In the genomic region with DNA sequence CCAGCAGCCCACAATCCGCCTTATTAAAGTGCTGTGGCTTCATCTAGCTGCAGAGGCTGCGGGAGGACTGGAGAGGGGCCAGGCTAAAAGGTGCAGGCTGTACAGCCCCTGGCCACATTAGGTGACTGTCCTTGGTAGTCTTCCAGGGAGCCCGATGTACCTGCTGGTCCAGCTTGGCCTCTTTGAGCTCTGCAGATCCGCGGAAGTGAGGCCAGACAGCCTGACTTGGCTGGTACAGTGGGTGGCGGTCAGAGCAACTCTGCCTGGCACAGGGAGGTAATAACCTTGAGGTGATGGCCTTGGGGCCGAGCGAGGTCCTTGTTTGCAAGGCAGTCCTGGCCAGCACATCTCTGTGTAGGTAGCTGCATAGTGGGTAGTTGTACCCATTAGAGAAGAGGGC, we compare ENCODE assay signal across 13 mouse cellular contexts.
DNase-seq lines count a peak whose midpoint lies in the region; ATAC-seq and TF ChIP-seq lines count a peak whose summit lies in the region.
"Had no signal": no experiment of that assay in that cellular context is flagged by ENCODE, and none has a peak within 500 bp of the region (broad histone marks: within the 10 kb centered on the region; RNA-seq: fewer than 3 reads in every experiment).

No protein-coding gene starts in this region.

- no peak overlapping the region for H3K4me2 ChIP-seq in hindbrain, embryonic 16.5 days (ENCODE audit: low read length)
- no peak overlapping the region for H3K4me2 ChIP-seq in forebrain, embryonic 14.5 days (ENCODE audit: low read length)
- H3K4me2 ChIP-seq: hindbrain, embryonic 14.5 days; midbrain, embryonic 12.5 days; neural tube, embryonic 15.5 days had no signal

- peak overlapping the region; percentile 29 for H3K27ac ChIP-seq in cerebellum, adult 2 months (ENCODE audit: insufficient read depth, low read length)
- no peak overlapping the region for H3K27ac ChIP-seq in hindbrain, embryonic 16.5 days (ENCODE audit: low read depth, low read length)
- no peak overlapping the region for H3K27ac ChIP-seq in forebrain, embryonic 14.5 days (ENCODE audit: low read depth, low read length)
- H3K27ac ChIP-seq: hindbrain, embryonic 14.5 days; midbrain, embryonic 12.5 days; neural tube, embryonic 15.5 days had no signal

- TF ChIP-seq CTCF in cerebellum, adult 2 months (IDR thresholded peaks at IDR 0.05; ENCODE audit: borderline replicate concordance, insufficient read depth, low read depth, low read length): no peak

- DNase-seq in heart, adult 11 months: peak; percentile 94
- no peak for DNase-seq in heart, postnatal 10 days
- peak; percentile 37 to 50 for DNase-seq in adrenal gland, adult 18-20 months (ENCODE audit: low spot score in 2 of 2)
- DNase-seq in cerebellum, adult 2 months: peak; percentile 68 to 79
- DNase-seq in kidney, postnatal 10 days: peak; percentile 48
- DNase-seq in retina, postnatal 1 day: no peak
- no peak for DNase-seq in forebrain, embryonic 14.5 days (ENCODE audit: low spot score)
- DNase-seq: liver, postnatal 0 days had no signal

- no peaks in the 10 kb centered on the region for H3K36me3 ChIP-seq in hindbrain, embryonic 16.5 days (ENCODE audit: control insufficient read depth, insufficient read depth, low read length)
- H3K36me3 ChIP-seq in forebrain, embryonic 14.5 days (ENCODE audit: control insufficient read depth, insufficient read depth, low read length): no peaks in the 10 kb centered on the region
- H3K36me3 ChIP-seq: midbrain, embryonic 12.5 days; neural tube, embryonic 15.5 days had no signal

- H3K4me1 ChIP-seq in cerebellum, adult 2 months (ENCODE audit: control insufficient read depth, insufficient read depth, low read length): peaks cover 33% of the 10 kb centered on the region
- H3K4me1 ChIP-seq in hindbrain, embryonic 16.5 days (ENCODE audit: control insufficient read depth, insufficient read depth, low read depth, low read length): peaks cover 9% of the 10 kb centered on the region
- peaks cover 7% of the 10 kb centered on the region for H3K4me1 ChIP-seq in forebrain, embryonic 14.5 days (ENCODE audit: control insufficient read depth, insufficient read depth, low read length)

- TF ChIP-seq POLR2A in cerebellum, adult 2 months (IDR thresholded peaks at IDR 0.05; ENCODE audit: borderline replicate concordance, insufficient read depth, low read length): no peak

- WGBS in cerebellum, adult 2 months: 8% methylated on average over 8 of the region's 8 CpGs
- 91% methylated on average over 8 of the region's 8 CpGs for WGBS in hindbrain, embryonic 16.5 days
- 82% methylated on average over 8 of the region's 8 CpGs for WGBS in forebrain, embryonic 14.5 days

- H3K4me3 ChIP-seq in cerebellum, adult 2 months (replicated peaks; ENCODE audit: insufficient read depth, low read depth, low read length): no peak overlapping the region
- H3K4me3 ChIP-seq in hindbrain, embryonic 16.5 days (ENCODE audit: low read length): no peak overlapping the region
- H3K4me3 ChIP-seq in forebrain, embryonic 14.5 days (ENCODE audit: low read depth, low read length): no peak overlapping the region
- H3K4me3 ChIP-seq: midbrain, embryonic 12.5 days; neural tube, embryonic 15.5 days had no signal

- intact Hi-C loops in heart, postnatal 10 days (cut with DNase I): loop anchor here (5.0 kb wide), 1 partner anchor 39 kb away; no protein-coding TSS in a partner anchor

- H3K9me3 ChIP-seq in hindbrain, embryonic 16.5 days (ENCODE audit: control insufficient read depth, low read length): no peaks in the 10 kb centered on the region
- no peaks in the 10 kb centered on the region for H3K9me3 ChIP-seq in forebrain, embryonic 14.5 days (replicated peaks; ENCODE audit: control insufficient read depth, low read length)
- H3K9me3 ChIP-seq: midbrain, embryonic 12.5 days; neural tube, embryonic 15.5 days had no signal

- ATAC-seq in hindbrain, embryonic 16.5 days: no peak
- no peak for ATAC-seq in forebrain, embryonic 14.5 days
- ATAC-seq: liver, postnatal 0 days; Patski had no signal

- H3K27me3 ChIP-seq in cerebellum, adult 2 months (ENCODE audit: control insufficient read depth, insufficient read depth, low read length): no peaks in the 10 kb centered on the region
- no peaks in the 10 kb centered on the region for H3K27me3 ChIP-seq in hindbrain, embryonic 16.5 days (replicated peaks; ENCODE audit: control insufficient read depth, insufficient read depth, low read length)
- no peaks in the 10 kb centered on the region for H3K27me3 ChIP-seq in forebrain, embryonic 14.5 days (replicated peaks; ENCODE audit: control insufficient read depth, insufficient read depth, low read length)
- H3K27me3 ChIP-seq: neural tube, embryonic 15.5 days; Patski had no signal

- H3K9ac ChIP-seq in hindbrain, embryonic 16.5 days (ENCODE audit: low read depth, low read length): no peak overlapping the region
- no peak overlapping the region for H3K9ac ChIP-seq in forebrain, embryonic 14.5 days (ENCODE audit: low read length)
- H3K9ac ChIP-seq: hindbrain, embryonic 14.5 days; liver, postnatal 0 days; midbrain, embryonic 12.5 days; neural tube, embryonic 15.5 days had no signal

Comparison
In these comparisons a context has a peak if more than half of its experiments do, and no peak if none do; other contexts are left out.
1. DNase-seq: peak in heart, adult 11 months (single experiment), adrenal gland, adult 18-20 months (2 of 2), cerebellum, adult 2 months (2 of 2) and kidney, postnatal 10 days (single experiment); none in heart, postnatal 10 days (0 of 2), retina, postnatal 1 day (single experiment) and forebrain, embryonic 14.5 days (single experiment).